Mouse (Mus musculus) CH12.LX (cell line): ENCODE results near the gene Sh3rf1. TPM values are rescaled to one million over a fixed set of nuclear protein-coding genes. Genes with fewer than 3 reads are reported as not detected.

Experiments
- DNase-seq: peaks from one replicate; pipeline ENCODE4 v3.0.0-alpha.2; 2013; ENCODE audit errors: extremely low read depth
- H3K27ac ChIP-seq: 2 replicates; pipeline ENCODE4 v1.5.1; 2012; ENCODE audit warnings: low read depth, mild to moderate bottlenecking, control low read depth, moderate library complexity; ENCODE audit not compliant: insufficient read depth
- H3K27me3 ChIP-seq: replicated peaks from 2 replicates; pipeline ENCODE3; 2012; ENCODE audit warnings: inconsistent platforms
- H3K36me3 ChIP-seq, 2 experiments: replicated peaks in 1 of 2; 2 replicates each; pipeline versions ENCODE3 to v1.6.1; 2012; ENCODE audit warnings: inconsistent platforms in 1 of 2, low read length in 1 of 2, mild to moderate bottlenecking in 1 of 2, mixed read lengths in 1 of 2, moderate library complexity in 1 of 2; ENCODE audit not compliant: control insufficient read depth in 1 of 2, insufficient read depth in 1 of 2
- H3K4me1 ChIP-seq, 2 experiments: 2 replicates each; pipeline ENCODE4 v1.6.1; 2012; ENCODE audit warnings: inconsistent platforms in 1 of 2, moderate library complexity in 1 of 2; ENCODE audit not compliant: insufficient read depth in 2 of 2, control insufficient read depth in 1 of 2
- H3K4me2 ChIP-seq: 2 replicates; pipeline ENCODE4 v1.6.1; 2012; ENCODE audit warnings: low read depth, mild to moderate bottlenecking, control low read depth; ENCODE audit not compliant: poor library complexity, insufficient read depth, severe bottlenecking
- H3K4me3 ChIP-seq, 3 experiments: fragments of 150-350 bp in 1 of 3; sonication (generic) in 1 of 3; replicated peaks in 1 of 3; 2 replicates each; pipeline versions ENCODE3 to v1.5.1; 2011 to 2012; ENCODE audit warnings: low read depth in 2 of 3, low read length in 2 of 3, mild to moderate bottlenecking in 2 of 3, moderate library complexity in 2 of 3, control low read depth in 1 of 3, improper control_type of control experiment in 1 of 3, inconsistent platforms in 1 of 3, mixed read lengths in 1 of 3; ENCODE audit not compliant: poor library complexity in 1 of 3
- H3K79me2 ChIP-seq: replicated peaks from 2 replicates; pipeline ENCODE4 v1.6.1; 2012; ENCODE audit warnings: mild to moderate bottlenecking, moderate library complexity; ENCODE audit not compliant: control insufficient read depth, poor library complexity, insufficient read depth, severe bottlenecking; ENCODE audit errors: extremely low read depth
- H3K9ac ChIP-seq: 2 replicates; pipeline ENCODE4 v1.6.1; 2012; ENCODE audit warnings: low read depth, mild to moderate bottlenecking, control low read depth, moderate library complexity; ENCODE audit not compliant: insufficient read depth
- H3K9me3 ChIP-seq: replicated peaks from 2 replicates; pipeline ENCODE3; 2012; ENCODE audit warnings: low read length, inconsistent platforms, mixed read lengths
- BHLHE40 ChIP-seq: IDR thresholded peaks from 2 replicates; pipeline ENCODE4 v1.6.1; 2011; ENCODE audit warnings: mild to moderate bottlenecking, low read depth, low read length, improper control_type of control experiment
- CHD1 ChIP-seq: IDR thresholded peaks from 2 replicates; pipeline ENCODE4 v1.6.1; 2012; ENCODE audit warnings: low read depth, low read length, improper control_type of control experiment, inconsistent platforms
- CHD2 ChIP-seq: IDR thresholded peaks from 2 replicates; pipeline ENCODE4 v1.6.1; 2011; ENCODE audit warnings: low read length, improper control_type of control experiment
- E2F4 ChIP-seq: IDR thresholded peaks from 2 replicates; pipeline ENCODE4 v1.6.1; 2011; ENCODE audit warnings: low read depth, low read length, improper control_type of control experiment; ENCODE audit not compliant: insufficient replicate concordance
- ELF1 ChIP-seq: IDR thresholded peaks from 2 replicates; pipeline ENCODE4 v1.6.1; 2014; ENCODE audit warnings: low read depth, mild to moderate bottlenecking, inconsistent platforms, low read length, improper control_type of control experiment
- EP300 ChIP-seq: IDR thresholded peaks from 2 replicates; pipeline ENCODE4 v1.6.1; 2011; ENCODE audit warnings: low read length, improper control_type of control experiment
- ETS1 ChIP-seq: conservative IDR thresholded peaks from 2 replicates; pipeline ENCODE4 v1.6.1; 2012; ENCODE audit warnings: low read depth, mild to moderate bottlenecking, inconsistent platforms, low read length, improper control_type of control experiment, moderate library complexity
- GABPA ChIP-seq: IDR thresholded peaks from 2 replicates; pipeline ENCODE4 v1.6.1; 2012; ENCODE audit warnings: low read depth, low read length, improper control_type of control experiment, inconsistent platforms; ENCODE audit not compliant: insufficient replicate concordance
- IRF4 ChIP-seq: IDR thresholded peaks from 2 replicates; pipeline ENCODE4 v1.6.1; 2014; ENCODE audit warnings: low read depth, mild to moderate bottlenecking, inconsistent platforms, low read length, improper control_type of control experiment
- JUN ChIP-seq: IDR thresholded peaks from 2 replicates; pipeline ENCODE4 v1.6.1; 2011; ENCODE audit warnings: low read depth, mild to moderate bottlenecking, low read length, improper control_type of control experiment, moderate library complexity; ENCODE audit not compliant: insufficient read depth
- JUND ChIP-seq: conservative IDR thresholded peaks from 2 replicates; pipeline ENCODE4 v1.6.1; 2011; ENCODE audit warnings: low read depth, low read length, improper control_type of control experiment
- KAT2A ChIP-seq: IDR thresholded peaks from 2 replicates; pipeline ENCODE4 v1.6.1; 2012; ENCODE audit warnings: low read length, improper control_type of control experiment, inconsistent platforms; ENCODE audit not compliant: insufficient replicate concordance
- MAFK ChIP-seq: IDR thresholded peaks from 2 replicates; pipeline ENCODE4 v1.6.1; 2011; ENCODE audit warnings: low read length, improper control_type of control experiment; ENCODE audit not compliant: insufficient replicate concordance
- MAX ChIP-seq: IDR thresholded peaks from 2 replicates; pipeline ENCODE4 v1.6.1; 2011; ENCODE audit warnings: low read length, improper control_type of control experiment
- MEF2A ChIP-seq: IDR thresholded peaks from 2 replicates; pipeline ENCODE4 v1.6.1; 2014; ENCODE audit warnings: low read depth, mild to moderate bottlenecking, inconsistent platforms, low read length, improper control_type of control experiment, borderline replicate concordance
- MXI1 ChIP-seq: IDR thresholded peaks from 2 replicates; pipeline ENCODE4 v1.6.1; 2011; ENCODE audit warnings: mild to moderate bottlenecking, low read depth, low read length, improper control_type of control experiment
- MYC ChIP-seq: IDR thresholded peaks from 2 replicates; pipeline ENCODE4 v1.6.1; 2011; ENCODE audit warnings: low read depth, mild to moderate bottlenecking, improper control_type of control experiment, low read length
- NRF1 ChIP-seq: IDR thresholded peaks from 2 replicates; pipeline ENCODE4 v1.6.1; 2014; ENCODE audit warnings: low read depth, mild to moderate bottlenecking, inconsistent platforms, low read length, improper control_type of control experiment, moderate library complexity
- PAX5 ChIP-seq: IDR thresholded peaks from 2 replicates; pipeline ENCODE4 v1.6.1; 2012; ENCODE audit warnings: low read length, inconsistent platforms, mixed read lengths
- POLR2A ChIP-seq: IDR thresholded peaks from 2 replicates; pipeline ENCODE4 v1.6.1; 2011; ENCODE audit warnings: low read depth, mild to moderate bottlenecking, improper control_type of control experiment, low read length
- POLR2AphosphoS2 ChIP-seq: IDR thresholded peaks from 2 replicates; pipeline ENCODE4 v1.6.1; 2011; ENCODE audit warnings: low read depth, low read length, improper control_type of control experiment
- RCOR1 ChIP-seq: conservative IDR thresholded peaks from 2 replicates; pipeline ENCODE4 v1.6.1; 2012; ENCODE audit warnings: low read depth, mild to moderate bottlenecking, inconsistent platforms, low read length, improper control_type of control experiment
- SIN3A ChIP-seq: IDR thresholded peaks from 2 replicates; pipeline ENCODE4 v1.6.1; 2012; ENCODE audit warnings: low read length, improper control_type of control experiment, inconsistent platforms
- SMC3 ChIP-seq: IDR thresholded peaks from 2 replicates; pipeline ENCODE4 v1.6.1; 2011; ENCODE audit warnings: low read depth, low read length, improper control_type of control experiment
- TBP ChIP-seq: conservative IDR thresholded peaks from 2 replicates; pipeline ENCODE4 v1.6.1; 2011; ENCODE audit warnings: low read depth, low read length, improper control_type of control experiment
- USF1 ChIP-seq: IDR thresholded peaks from 2 replicates; pipeline ENCODE4 v1.6.1; 2014; ENCODE audit warnings: low read depth, mild to moderate bottlenecking, inconsistent platforms, low read length, improper control_type of control experiment
- USF2 ChIP-seq: conservative IDR thresholded peaks from 2 replicates; pipeline ENCODE4 v1.6.1; 2011; ENCODE audit warnings: low read depth, low read length, improper control_type of control experiment
- ZKSCAN1 ChIP-seq: IDR thresholded peaks from 2 replicates; pipeline ENCODE4 v1.6.1; 2012; ENCODE audit warnings: low read depth, inconsistent platforms, low read length, improper control_type of control experiment, borderline replicate concordance
- ZMIZ1 ChIP-seq: IDR thresholded peaks from 2 replicates; pipeline ENCODE4 v1.6.1; 2012; ENCODE audit warnings: low read depth, mild to moderate bottlenecking, inconsistent platforms, low read length, improper control_type of control experiment
- ZNF384 ChIP-seq: IDR thresholded peaks from 2 replicates; pipeline ENCODE4 v1.6.1; 2012; ENCODE audit warnings: low read depth, low read length, improper control_type of control experiment, inconsistent platforms
- dilution Hi-C: fragments of 300-500 bp; cut with MboI; formaldehyde crosslinking; loops from 2 replicates; pipeline ENCODE4 v1.14.3; 2020; ENCODE audit warnings: low sequenced_read_pairs; ENCODE audit not compliant: extremely low pct_unique_long_range_greater_than_20kb, extremely low pct_ligation_motif_present
- in situ Hi-C: fragments of 300-500 bp; cut with MboI; formaldehyde crosslinking; loops from 3 replicates; pipeline ENCODE4 v1.14.3; 2019; ENCODE audit warnings: low sequenced_read_pairs, low pct_ligation_motif_present, low pct_unique_long_range_greater_than_20kb, mixed read lengths
- polyA plus RNA-seq: library from polyadenylated mRNA; unstranded; fragments of >175 nt; gene quantifications from 2 replicates; pipeline ENCODE4 v1.2.1, GENCODE M21; 2012; ENCODE audit warnings: low read depth; ENCODE audit not compliant: insufficient read length
- total RNA-seq, 2 experiments: library from RNA; depleted of rRNA; stranded (reverse); fragments of 300-350 nt in 1 of 2; fragments of >200 nt in 1 of 2; gene quantifications; 2 replicates each; pipeline ENCODE4 v1.2.3; 2012 to 2014

The Sh3rf1 gene
- total and polyA plus RNA-seq, 3 experiments = 6.0 to 16.8 (median 10.6) TPM

DNA sequence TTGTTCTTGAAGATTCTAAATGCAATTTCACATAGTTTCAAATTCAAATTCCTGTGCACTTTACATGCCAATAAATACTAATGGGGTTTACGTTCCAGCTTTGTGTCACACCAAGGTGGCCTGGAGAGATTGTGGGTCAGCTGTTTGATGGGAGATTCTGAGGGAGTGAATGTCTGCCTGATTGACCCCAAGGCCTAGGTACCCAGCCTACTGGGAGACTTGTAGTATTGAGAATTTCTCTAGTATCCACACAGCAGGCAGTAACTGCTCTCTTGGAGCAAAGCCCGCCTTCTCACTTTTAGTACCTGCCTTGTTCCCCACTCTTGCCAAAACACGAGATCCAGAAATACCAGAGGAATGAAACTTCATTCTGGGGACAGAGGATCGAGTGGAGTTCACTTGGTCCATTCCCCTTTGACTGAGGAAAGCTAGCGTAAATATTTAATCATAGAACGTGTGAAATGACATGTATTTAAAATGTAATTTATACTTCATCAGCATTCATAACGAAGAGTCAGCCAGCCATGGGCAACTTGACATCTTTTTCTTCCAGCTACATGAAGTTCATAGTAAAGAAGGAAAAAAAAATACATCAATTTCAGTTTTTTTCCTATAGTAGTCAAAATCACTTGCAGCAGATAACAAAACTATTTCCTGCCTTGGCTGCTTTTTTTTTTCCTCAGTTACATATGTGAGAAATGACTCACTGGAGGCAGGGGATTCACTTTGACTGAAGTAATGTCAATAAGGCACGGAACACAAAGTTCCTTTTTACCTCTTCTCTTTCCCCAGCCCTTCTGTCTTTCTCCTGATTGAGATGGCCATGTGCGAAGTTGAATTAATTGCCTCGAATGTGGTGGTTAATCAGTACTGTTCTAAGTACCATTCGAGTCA, 52.0 kb downstream of the Sh3rf1 start:
- H3K79me2 ChIP-seq = no peaks in the 10 kb centered on the region; the same call in none of the 2 replicates
- H3K4me2 ChIP-seq = no peak overlapping the region
- peaks cover 7 to 42% of the 10 kb centered on the region in 2 experiments; a peak in 3 of 4 replicates for H3K4me1 ChIP-seq
- dilution Hi-C loops (no loop called here), in situ Hi-C loops (no loop called here)
- no peak overlapping the region for H3K4me3 ChIP-seq
- no peak overlapping the region for H3K9ac ChIP-seq
- H3K27ac ChIP-seq = no peak overlapping the region
- H3K27me3 ChIP-seq = no peaks in the 10 kb centered on the region
- peaks cover 0 to 32% of the 10 kb centered on the region in 2 experiments for H3K36me3 ChIP-seq
- peak; percentile 49 for DNase-seq
- peak; percentile 44; the same call in 1 of the 2 replicates for TF ChIP-seq JUND
- TF ChIP-seq ETS1 = peak; percentile 57
- TF ChIP-seq MXI1 = no peak
- TF ChIP-seq MEF2A = 0 out of 2 replicates have a peak, but pooled peaks have one; percentile 25
- TF ChIP-seq CHD2 = no peak
- no peak for TF ChIP-seq POLR2AphosphoS2
- TF ChIP-seq IRF4 = peak; percentile 78
- TF ChIP-seq MYC = no peak
- no peak for TF ChIP-seq ZKSCAN1
- no peak for TF ChIP-seq USF2
- no peak for TF ChIP-seq TBP
- TF ChIP-seq MAX = no peak
- no peak for TF ChIP-seq MAFK
- TF ChIP-seq CHD1 = no peak
- TF ChIP-seq ZMIZ1 = no peak
- no peak for TF ChIP-seq PAX5
- no peak for TF ChIP-seq BHLHE40
- TF ChIP-seq GABPA = no peak
- no peak for TF ChIP-seq JUN
- TF ChIP-seq POLR2A = no peak
- peak; percentile 52; the same call in 1 of the 2 replicates for TF ChIP-seq EP300
- TF ChIP-seq E2F4 = no peak
- 0 out of 2 replicates have a peak, but pooled peaks have one; percentile 30 for TF ChIP-seq SIN3A
- TF ChIP-seq ZNF384 = peak; percentile 93
- no peak for TF ChIP-seq SMC3
- TF ChIP-seq RCOR1 = no peak
- no peak for TF ChIP-seq KAT2A
- no peak for TF ChIP-seq USF1
- no peak for TF ChIP-seq ELF1
- TF ChIP-seq NRF1 = no peak
- H3K9me3 ChIP-seq = no peaks in the 10 kb centered on the region
